Mouse (Mus musculus): ENCODE data around the gene 5830473C10Rik. TPM values are rescaled to one million over a fixed set of nuclear protein-coding genes. Genes with fewer than 3 reads are reported as not detected.
"Not testable (repeated sequence)": the region's sequence is repeated elsewhere in the genome, so short reads cannot be mapped to it uniquely, and the experiment has no call there.

5830473C10Rik gene
- polyA plus RNA-seq, 1 experiment, result not detected

GRCm38 (mm10) chr5:90611996-90612611 is 51.2 kb downstream of the 5830473C10Rik start:
- no peak for TF ChIP-seq TCF12 (IDR thresholded peaks at IDR 0.05; ENCODE audit: insufficient read depth, poor library complexity, severe bottlenecking)
- no peak for TF ChIP-seq MAX (IDR thresholded peaks at IDR 0.05; ENCODE audit: low read depth)
- no peak for TF ChIP-seq CEBPB (IDR thresholded peaks at IDR 0.05; ENCODE audit: insufficient read depth, poor library complexity, severe bottlenecking)
- TF ChIP-seq MYOG (IDR thresholded peaks at IDR 0.05; ENCODE audit: control insufficient read depth in 1 of 3, insufficient read depth in 1 of 3, insufficient read length in 2 of 3, low read depth in 2 of 3), result no peak
- TF ChIP-seq USF1 (IDR thresholded peaks at IDR 0.05; ENCODE audit: low read depth), result no peak
- no peak for TF ChIP-seq TCF3 (IDR thresholded peaks at IDR 0.05; ENCODE audit: insufficient read length, low read depth)
- no peak for TF ChIP-seq POLR2A (IDR thresholded peaks at IDR 0.05; ENCODE audit: insufficient read length, low read depth)
- TF ChIP-seq E2F4 (IDR thresholded peaks at IDR 0.05; ENCODE audit: insufficient read depth), result no peak
- no peak for TF ChIP-seq MYOD1 (IDR thresholded peaks at IDR 0.05; ENCODE audit: control insufficient read depth in 1 of 3, insufficient read length in 2 of 3, low read depth in 2 of 3)
- no peak for TF ChIP-seq SRF (IDR thresholded peaks at IDR 0.05; ENCODE audit: control insufficient read depth, insufficient read length, low read depth)
- TF ChIP-seq POLR2AphosphoS2 (IDR thresholded peaks at IDR 0.05; ENCODE audit: insufficient read length, low read depth), result no peak
- TF ChIP-seq REST (IDR thresholded peaks at IDR 0.05; ENCODE audit: insufficient read depth, insufficient read length), result no peak
- Histone ChIP-seq H3K79me2 (ENCODE audit: control insufficient read depth, insufficient read depth) (no peaks in the 10 kb centered on the region), H3ac (ENCODE audit: control insufficient read depth, insufficient read length) (no peak overlapping the region), H3K4me2 (ENCODE audit: low read depth) (peak overlapping the region; percentile 56), H3K36me3 (ENCODE audit: control insufficient read depth, insufficient read depth) (no peaks in the 10 kb centered on the region), H3K4me3 (no peak overlapping the region), H3K27me3 (ENCODE audit: control insufficient read depth, insufficient read depth, insufficient read length) (no peaks in the 10 kb centered on the region)

DNA sequence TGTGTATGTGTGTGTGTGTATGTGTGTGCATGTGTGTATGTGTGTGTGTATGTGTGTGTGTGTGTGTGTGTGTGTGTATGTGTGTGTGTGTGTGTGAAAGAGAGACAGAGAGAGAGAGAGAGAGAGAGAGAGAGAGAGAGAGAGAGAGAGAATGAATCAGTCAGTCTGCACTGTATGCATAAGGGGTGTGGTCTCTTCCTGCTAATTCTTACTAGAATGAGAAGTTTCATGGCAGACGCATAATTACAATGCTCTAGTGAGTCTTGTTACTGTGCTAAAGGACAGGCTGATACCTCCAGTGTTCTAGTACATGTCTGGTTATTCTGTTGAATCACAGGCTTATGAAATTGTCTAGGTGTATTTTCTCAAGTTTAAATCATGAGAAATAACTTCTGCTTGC is 51.8 kb downstream of the 5830473C10Rik start:
- H3K4me2 ChIP-seq (ENCODE audit: low read depth), result peak overlapping the region; percentile 56
- not testable (repeated sequence) for H3ac ChIP-seq (ENCODE audit: control insufficient read depth, insufficient read length); H3K27me3 ChIP-seq (ENCODE audit: control insufficient read depth, insufficient read depth, insufficient read length); H3K79me2 ChIP-seq (ENCODE audit: control insufficient read depth, insufficient read depth); H3K36me3 ChIP-seq (ENCODE audit: control insufficient read depth, insufficient read depth); H3K4me3 ChIP-seq

- no peak overlapping the region for H3K4me3 ChIP-seq
- no peaks in the 10 kb centered on the region for H3K36me3 ChIP-seq (ENCODE audit: control insufficient read depth, insufficient read depth)
- H3K4me2 ChIP-seq (ENCODE audit: low read depth), result no peak overlapping the region
- H3K27me3 ChIP-seq (ENCODE audit: control insufficient read depth, insufficient read depth, insufficient read length), result no peaks in the 10 kb centered on the region
- TF ChIP-seq TCF12 (IDR thresholded peaks at IDR 0.05; ENCODE audit: insufficient read depth, poor library complexity, severe bottlenecking) (no peak), TCF3 (IDR thresholded peaks at IDR 0.05; ENCODE audit: insufficient read length, low read depth) (no peak), REST (IDR thresholded peaks at IDR 0.05; ENCODE audit: insufficient read depth, insufficient read length) (no peak), POLR2AphosphoS2 (IDR thresholded peaks at IDR 0.05; ENCODE audit: insufficient read length, low read depth) (no peak), MYOG (IDR thresholded peaks at IDR 0.05; ENCODE audit: control insufficient read depth in 1 of 3, insufficient read depth in 1 of 3, insufficient read length in 2 of 3, low read depth in 2 of 3) (no peak), MYOD1 (IDR thresholded peaks at IDR 0.05; ENCODE audit: control insufficient read depth in 1 of 3, insufficient read length in 2 of 3, low read depth in 2 of 3) (peak in 1 of 3 experiments; percentile 30), E2F4 (IDR thresholded peaks at IDR 0.05; ENCODE audit: insufficient read depth) (no peak)
- H3K79me2 ChIP-seq (ENCODE audit: control insufficient read depth, insufficient read depth), result no peaks in the 10 kb centered on the region
- no peak overlapping the region for H3ac ChIP-seq (ENCODE audit: control insufficient read depth, insufficient read length)
Measured at GRCm38 (mm10) chr5:90617859-90618258, 57.0 kb downstream of the 5830473C10Rik start.

DNA sequence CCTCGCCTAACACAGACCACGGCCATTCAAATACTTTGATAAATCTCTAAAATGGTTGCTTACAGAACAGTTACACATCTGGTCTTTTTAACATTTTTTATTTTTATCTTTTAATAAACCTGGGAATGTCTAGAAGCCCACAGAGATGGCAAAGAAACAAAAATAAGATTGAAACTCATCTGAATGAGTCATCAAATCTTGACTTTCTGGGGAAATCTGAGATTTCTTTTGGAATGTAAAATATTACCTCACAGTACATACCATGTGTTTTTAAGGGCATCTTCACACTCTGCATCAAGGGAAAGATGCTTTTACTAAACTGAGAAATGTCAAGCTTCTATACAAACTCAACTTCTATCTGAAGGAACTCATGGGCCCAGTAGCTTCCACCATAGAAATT is 60.4 kb downstream of the 5830473C10Rik start:
- Histone ChIP-seq H3K4me2 (ENCODE audit: low read depth) (no peak overlapping the region), H3K27me3 (ENCODE audit: control insufficient read depth, insufficient read depth, insufficient read length) (no peaks in the 10 kb centered on the region), H3K79me2 (ENCODE audit: control insufficient read depth, insufficient read depth) (no peaks in the 10 kb centered on the region), H3K4me3 (no peak overlapping the region), H3ac (ENCODE audit: control insufficient read depth, insufficient read length) (no peak overlapping the region), H3K36me3 (ENCODE audit: control insufficient read depth, insufficient read depth) (no peaks in the 10 kb centered on the region)
- no peak for TF ChIP-seq E2F4 (IDR thresholded peaks at IDR 0.05; ENCODE audit: insufficient read depth)
- TF ChIP-seq POLR2AphosphoS2 (IDR thresholded peaks at IDR 0.05; ENCODE audit: insufficient read length, low read depth), result no peak
- TF ChIP-seq CEBPB (IDR thresholded peaks at IDR 0.05; ENCODE audit: insufficient read depth, poor library complexity, severe bottlenecking), result no peak
- no peak for TF ChIP-seq TCF3 (IDR thresholded peaks at IDR 0.05; ENCODE audit: insufficient read length, low read depth)
- no peak for TF ChIP-seq TCF12 (IDR thresholded peaks at IDR 0.05; ENCODE audit: insufficient read depth, poor library complexity, severe bottlenecking)
- no peak for TF ChIP-seq MYOD1 (IDR thresholded peaks at IDR 0.05; ENCODE audit: control insufficient read depth in 1 of 3, insufficient read length in 2 of 3, low read depth in 2 of 3)
- no peak for TF ChIP-seq MYOG (IDR thresholded peaks at IDR 0.05; ENCODE audit: control insufficient read depth in 1 of 3, insufficient read depth in 1 of 3, insufficient read length in 2 of 3, low read depth in 2 of 3)
- no peak for TF ChIP-seq MAX (IDR thresholded peaks at IDR 0.05; ENCODE audit: low read depth)
- TF ChIP-seq USF1 (IDR thresholded peaks at IDR 0.05; ENCODE audit: low read depth), result no peak
- no peak for TF ChIP-seq POLR2A (IDR thresholded peaks at IDR 0.05; ENCODE audit: insufficient read length, low read depth)
- no peak for TF ChIP-seq REST (IDR thresholded peaks at IDR 0.05; ENCODE audit: insufficient read depth, insufficient read length)
- no peak for TF ChIP-seq SRF (IDR thresholded peaks at IDR 0.05; ENCODE audit: control insufficient read depth, insufficient read length, low read depth)

- H3K4me2 ChIP-seq (ENCODE audit: low read depth), result no peak overlapping the region
- no peaks in the 10 kb centered on the region for H3K79me2 ChIP-seq (ENCODE audit: control insufficient read depth, insufficient read depth)
- no peaks in the 10 kb centered on the region for H3K27me3 ChIP-seq (ENCODE audit: control insufficient read depth, insufficient read depth, insufficient read length)
- no peak overlapping the region for H3K4me3 ChIP-seq
- TF ChIP-seq MYOD1 (IDR thresholded peaks at IDR 0.05; ENCODE audit: control insufficient read depth in 1 of 3, insufficient read length in 2 of 3, low read depth in 2 of 3) (peak in 1 of 3 experiments; percentile 17), CEBPB (IDR thresholded peaks at IDR 0.05; ENCODE audit: insufficient read depth, poor library complexity, severe bottlenecking) (no peak), USF1 (IDR thresholded peaks at IDR 0.05; ENCODE audit: low read depth) (no peak), E2F4 (IDR thresholded peaks at IDR 0.05; ENCODE audit: insufficient read depth) (no peak), POLR2AphosphoS2 (IDR thresholded peaks at IDR 0.05; ENCODE audit: insufficient read length, low read depth) (no peak), SRF (IDR thresholded peaks at IDR 0.05; ENCODE audit: control insufficient read depth, insufficient read length, low read depth) (no peak)
- no peaks in the 10 kb centered on the region for H3K36me3 ChIP-seq (ENCODE audit: control insufficient read depth, insufficient read depth)
- H3ac ChIP-seq (ENCODE audit: control insufficient read depth, insufficient read length), result no peak overlapping the region
Measured at GRCm38 (mm10) chr5:90621726-90622125, 60.8 kb downstream of the 5830473C10Rik start.
